Mouse (Mus musculus) layer of hippocampus, postnatal 10 days (tissue): ENCODE data around the gene Tsen2. TPM values are rescaled to one million over a fixed set of nuclear protein-coding genes. Genes with fewer than 3 reads are reported as not detected.

ENCODE experiments used
- DNase-seq, 2 experiments: peaks; one replicate each; pipeline ENCODE4 v3.0.0; 2021; ENCODE audit warnings: low spot score in 2 of 2
- total RNA-seq, 2 experiments: library from RNA; stranded (reverse); gene quantifications; 2 replicates each; pipeline ENCODE4 v1.2.3; 2021

The Tsen2 gene
- total RNA-seq, 2 experiments from 2014 or later, result 25.6 to 33.7 TPM

DNA sequence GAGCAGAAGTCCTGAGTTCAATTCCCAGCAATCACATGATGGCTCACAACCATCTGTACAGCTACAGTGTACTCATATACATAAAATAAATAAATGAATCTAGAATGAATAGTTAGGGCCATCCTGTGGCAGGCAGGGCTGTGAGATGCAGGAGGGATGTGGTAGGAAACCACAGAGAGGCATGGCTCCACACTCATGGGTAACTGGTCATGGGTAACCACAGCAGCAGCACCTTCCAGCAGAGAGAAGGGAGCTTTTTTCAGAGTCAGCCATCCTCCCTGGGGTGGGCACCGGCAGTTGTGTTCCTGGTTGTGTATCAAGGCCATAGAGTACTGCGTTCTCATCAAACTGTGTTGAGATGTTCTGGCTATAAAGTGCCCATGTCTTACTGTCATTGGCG is 50.0 kb downstream of the Tsen2 start:
- no peak for DNase-seq

DNA sequence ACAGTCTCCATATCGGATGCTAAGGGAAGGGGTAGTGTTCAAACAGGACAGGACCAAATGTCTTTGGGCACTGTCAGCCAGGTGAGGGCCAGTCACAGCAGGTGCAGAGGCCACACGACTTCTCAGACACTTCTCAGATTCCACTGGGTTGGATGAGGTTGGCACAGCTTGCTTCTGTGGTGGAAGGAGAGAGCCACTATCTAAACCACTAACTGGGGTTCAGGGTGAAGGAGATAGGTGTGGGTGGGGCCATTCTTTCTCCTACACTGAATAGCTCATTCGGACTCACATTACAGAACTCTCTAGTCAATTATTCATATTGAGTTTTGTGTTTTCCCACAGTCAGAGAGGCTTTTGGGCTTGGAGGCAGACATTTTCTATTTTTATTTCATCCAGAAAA is 51.2 kb downstream of the Tsen2 start:
- DNase-seq, result no peak

DNA sequence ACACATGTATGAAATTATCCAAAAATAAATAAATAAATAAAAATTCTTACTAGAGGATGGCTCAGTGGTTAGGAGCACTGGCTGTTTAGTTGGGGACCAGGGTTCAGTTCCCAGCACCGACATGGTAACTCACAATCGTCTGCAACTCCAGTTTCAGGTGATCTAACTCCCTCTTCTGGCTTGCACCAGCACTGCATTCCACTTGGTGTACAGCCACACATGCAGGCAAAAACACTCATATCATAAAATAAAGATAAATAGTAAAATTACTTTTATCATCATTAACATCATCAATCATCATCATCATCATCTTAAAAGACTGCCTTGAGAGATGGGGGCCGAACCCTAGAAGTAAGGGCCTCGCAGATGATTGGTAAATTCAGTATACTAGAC is 56.9 kb downstream of the Tsen2 start:
- no peak for DNase-seq

DNA sequence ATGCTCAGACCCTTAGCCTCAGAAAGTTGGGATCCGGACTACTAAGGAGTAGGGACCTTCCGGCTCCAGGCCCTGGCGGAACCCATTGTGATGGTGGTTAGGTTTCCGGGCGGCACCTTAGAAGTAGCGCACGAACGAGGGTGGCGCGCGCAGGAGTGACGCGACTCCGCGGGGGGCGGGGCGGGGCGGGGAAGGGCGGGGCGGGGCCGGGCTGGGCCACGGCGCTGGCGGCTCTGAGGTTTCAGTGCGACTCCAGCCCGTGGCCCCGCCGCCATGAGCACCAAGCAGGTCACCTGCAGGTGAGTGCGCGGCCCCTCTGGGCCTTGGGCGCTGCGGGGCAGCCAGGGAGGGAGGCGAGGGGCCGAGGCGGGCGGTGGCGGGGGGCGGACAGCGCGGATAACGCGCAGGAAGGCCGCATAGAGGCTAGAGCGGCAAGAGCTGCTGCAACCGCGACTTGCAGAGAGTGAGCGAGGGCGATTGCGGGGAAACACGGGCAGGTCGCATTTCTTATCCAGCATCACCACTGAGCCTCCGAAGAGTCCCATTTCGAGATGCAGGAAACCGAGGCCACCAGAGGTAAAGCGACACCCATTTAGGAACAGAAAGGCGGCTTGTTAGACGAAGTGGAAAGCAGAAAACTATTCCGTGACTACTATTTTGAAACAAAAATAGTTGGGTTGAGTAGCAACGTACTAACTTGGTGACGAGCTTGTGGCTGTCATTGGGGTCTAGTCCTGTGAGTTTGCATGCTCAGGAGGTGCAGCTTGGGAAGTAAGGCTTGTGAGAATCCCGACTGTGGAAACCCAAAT is 57.5 kb downstream of the Tsen2 start, which contains the start of gene Mkrn2:
Gene Mkrn2 (plus strand): TSS at position 188 of the 809 bp plus-strand sequence.
- peak; percentile 90 to 94 for DNase-seq

DNA sequence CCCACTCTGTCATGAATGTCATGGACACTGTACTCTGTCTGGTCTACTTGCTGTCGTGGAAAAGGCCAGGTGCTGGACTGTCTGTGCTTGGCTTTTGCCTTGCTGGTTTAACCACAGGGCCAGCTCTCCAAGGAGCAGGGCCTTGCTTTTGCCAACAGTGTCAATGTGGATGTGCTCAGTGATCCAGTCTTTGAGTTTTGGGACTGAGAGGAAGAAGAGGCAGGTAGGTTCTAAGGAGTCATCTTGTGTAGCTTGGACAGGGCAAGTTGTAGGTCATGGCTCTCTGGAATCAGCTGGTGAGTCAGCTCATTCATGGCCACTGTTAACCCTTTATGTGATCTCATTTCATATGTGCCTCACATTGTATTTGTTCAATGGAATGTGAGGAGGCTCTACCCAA is 62.0 kb downstream of the Tsen2 start:
- DNase-seq, result no peak

DNA sequence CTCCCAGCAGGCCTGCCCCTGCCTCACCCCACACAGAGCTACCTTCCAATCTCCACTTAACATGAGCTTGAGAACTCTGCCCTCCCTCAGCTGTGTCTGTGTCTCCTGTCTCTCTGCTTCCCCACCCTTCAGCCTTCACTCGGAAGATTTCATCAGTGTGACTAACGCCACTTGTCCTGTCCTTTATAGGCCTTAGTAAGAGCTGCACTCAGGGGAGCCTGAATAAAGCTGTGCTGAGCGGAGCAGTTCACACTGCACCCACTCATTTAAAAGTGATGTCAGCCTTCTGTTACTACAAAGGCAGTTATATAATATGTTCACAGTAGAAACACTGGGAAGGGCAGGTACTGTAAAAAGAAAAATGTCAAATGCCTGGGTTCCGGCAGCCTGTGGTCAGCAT is 63.0 kb downstream of the Tsen2 start:
- DNase-seq, result no peak

DNA sequence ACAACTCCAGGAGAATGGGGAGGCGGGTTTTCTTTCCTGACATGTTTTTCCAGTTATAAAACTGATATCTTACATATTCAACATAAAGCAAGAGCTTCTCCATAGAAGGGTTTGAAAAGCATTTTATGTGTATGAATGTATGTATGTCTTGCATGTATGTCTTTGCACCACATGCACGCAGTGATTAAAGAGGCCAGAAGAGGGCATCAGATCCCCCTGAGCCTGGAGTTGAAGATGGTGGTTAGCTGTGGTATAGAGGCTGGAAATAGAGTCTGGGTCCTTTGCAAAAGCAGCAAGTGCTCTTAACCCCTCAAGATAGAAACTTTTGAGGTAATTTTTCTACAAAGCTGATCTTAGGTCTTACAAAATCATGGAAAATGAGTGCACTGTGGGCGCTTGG is 64.7 kb downstream of the Tsen2 start:
- no peak for DNase-seq

DNA sequence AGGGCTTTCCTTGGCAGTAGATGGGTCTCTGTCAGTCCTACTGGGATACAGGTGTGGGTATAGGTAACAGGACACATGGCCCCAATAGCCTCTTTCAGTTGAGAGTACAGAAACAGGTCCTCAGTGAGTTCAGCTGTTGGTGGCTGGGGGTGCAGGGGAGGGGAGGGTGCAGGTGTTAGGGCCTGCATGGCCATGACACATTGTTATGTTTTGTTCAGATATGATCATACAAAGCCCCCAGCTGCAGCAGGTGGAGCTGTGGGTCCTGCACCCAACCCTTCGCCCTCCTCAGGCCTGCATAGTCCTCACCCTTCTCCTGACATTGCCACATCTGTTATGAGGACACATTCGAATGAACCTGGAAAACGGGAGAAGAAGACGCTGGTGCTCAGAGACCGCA is 65.8 kb downstream of the Tsen2 start:
- DNase-seq, result no peak

DNA sequence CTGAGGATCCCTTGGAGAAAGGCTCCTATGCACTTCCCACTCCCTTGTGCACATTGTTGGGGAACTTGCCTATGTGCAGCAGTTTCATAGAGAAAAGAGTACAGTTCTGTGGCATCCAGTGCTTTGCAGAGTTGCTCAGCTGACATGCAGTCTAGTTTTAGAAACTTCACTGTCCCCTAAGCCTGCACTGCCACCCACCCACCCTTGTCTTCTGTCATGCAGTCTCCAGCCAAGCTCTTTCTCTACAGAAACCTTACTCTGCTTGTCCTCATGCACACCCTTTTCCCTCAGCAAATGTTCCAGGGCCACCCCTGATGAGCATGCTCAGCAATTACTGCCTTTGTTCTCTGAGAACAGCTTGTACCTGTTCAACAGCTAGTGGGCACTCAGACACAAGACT is 69.3 kb downstream of the Tsen2 start:
- DNase-seq, result no peak

DNA sequence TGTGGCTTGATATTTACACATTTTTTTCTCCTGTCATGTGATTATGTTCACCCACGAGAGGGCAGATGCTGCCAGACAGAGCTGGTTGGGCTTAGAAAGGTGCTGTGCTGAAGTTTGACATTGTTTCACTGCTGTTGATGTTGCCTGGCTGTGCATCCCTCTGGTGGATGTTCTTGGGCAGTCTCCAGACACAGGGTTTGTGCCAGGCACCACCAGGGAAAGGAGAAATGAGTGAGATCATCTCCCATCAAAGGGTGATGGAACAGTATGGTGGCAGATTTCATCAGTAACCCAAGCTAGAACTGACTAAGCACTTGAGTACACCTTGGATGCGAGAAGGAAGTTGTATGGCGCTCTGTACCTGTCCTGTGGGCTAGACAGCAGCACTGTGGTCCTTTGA is 71.5 kb downstream of the Tsen2 start:
- no peak for DNase-seq

DNA sequence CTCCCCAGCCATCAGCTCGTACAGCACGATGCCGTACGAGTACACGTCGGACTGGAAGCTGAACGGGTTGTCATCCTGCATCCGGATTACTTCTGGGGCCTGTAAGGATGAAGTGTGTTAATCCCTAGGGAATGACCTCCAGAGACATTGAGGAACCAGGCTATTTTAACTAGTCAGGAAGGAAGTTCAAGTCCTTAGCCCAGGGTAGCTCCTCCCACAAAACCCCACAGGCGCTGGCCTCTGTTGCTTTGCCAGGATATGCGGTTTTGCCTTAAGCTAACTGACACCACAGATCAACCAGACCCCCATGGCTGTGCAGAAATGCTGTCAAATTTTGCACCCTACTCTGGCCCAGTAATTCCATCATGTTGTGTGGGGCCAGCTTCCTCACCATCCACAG is 75.4 kb downstream of the Tsen2 start:
- DNase-seq, result no peak

DNA sequence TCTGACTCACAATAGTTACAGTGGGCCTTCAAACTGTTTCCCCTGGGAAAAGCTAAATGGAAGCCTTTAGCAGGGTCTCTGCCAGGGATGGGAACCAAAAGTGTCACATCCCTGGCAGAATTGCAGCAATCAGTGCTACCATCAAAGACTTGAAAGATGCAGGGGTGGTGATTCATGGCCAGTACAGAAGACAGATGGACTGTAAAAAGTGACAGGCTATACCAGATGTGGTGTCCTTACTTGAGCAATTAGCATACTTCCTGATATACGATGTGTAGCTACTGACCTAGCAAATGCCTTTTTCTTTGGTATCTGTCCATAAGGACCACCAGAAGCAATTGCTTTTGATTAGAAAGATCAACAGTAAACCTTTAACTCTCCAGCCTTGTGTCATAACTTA is 76.5 kb downstream of the Tsen2 start:
- DNase-seq, result no peak

DNA sequence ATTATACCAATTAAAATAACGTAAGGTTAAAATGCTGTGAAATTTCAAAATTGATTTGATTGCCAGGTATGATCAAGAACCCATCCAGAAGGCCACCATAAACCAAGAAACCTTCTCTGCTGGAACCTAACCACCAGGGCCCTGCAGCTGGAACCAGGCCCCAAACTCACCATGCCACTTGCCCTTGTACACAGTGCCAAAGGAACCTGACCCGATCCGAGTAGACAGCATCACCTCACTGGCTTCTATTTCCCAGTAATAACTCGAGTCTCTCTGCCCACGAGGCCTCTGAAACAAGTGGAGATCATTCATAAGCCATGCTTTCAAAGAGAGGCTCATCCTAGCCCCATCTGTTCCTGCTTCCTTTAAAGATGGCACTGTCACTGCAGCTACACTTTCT is 81.7 kb downstream of the Tsen2 start:
- no peak for DNase-seq

Other genes with a start within 250 kb of the Tsen2 start
- gene Pparg, start 183.7 kb upstream of the Tsen2 start, total RNA-seq, result 1 to 10 TPM; 1.1 TPM
- not detected for gene Mkrn2os, start 47.9 kb downstream of the Tsen2 start, total RNA-seq
- 10 to 100 TPM; 32.2 to 44.4 TPM for gene Mkrn2, start 57.2 kb downstream of the Tsen2 start, total RNA-seq
- 100 to 1,000 TPM; 114 to 123 TPM for gene Raf1, start 132.0 kb downstream of the Tsen2 start, total RNA-seq
- under 1 TPM; 0.38 to 0.87 TPM for gene Tmem40, start 217.7 kb downstream of the Tsen2 start, total RNA-seq
- 1 to 10 TPM; 5.6 to 6.1 TPM for gene Cand2, start 229.9 kb downstream of the Tsen2 start, total RNA-seq